Mouse (Mus musculus): ENCODE measurements around the gene Adgrg2.

Adgrg2 gene

GRCm38 (mm10) chrX:160390464-160390956, at the start of gene Adgrg2:
Gene Adgrg2 (plus strand): TSS chrX:160390690.
- CTCF ChIA-PET = no interaction called here

- CTCF ChIA-PET = no interaction called here
These were observed 39.5 kb upstream of the Adgrg2 start for GRCm38 (mm10) chrX:160350995-160351394.

- CTCF ChIA-PET = no interaction called here
These were observed 38.4 kb upstream of the Adgrg2 start for GRCm38 (mm10) chrX:160351967-160352677.

DNA sequence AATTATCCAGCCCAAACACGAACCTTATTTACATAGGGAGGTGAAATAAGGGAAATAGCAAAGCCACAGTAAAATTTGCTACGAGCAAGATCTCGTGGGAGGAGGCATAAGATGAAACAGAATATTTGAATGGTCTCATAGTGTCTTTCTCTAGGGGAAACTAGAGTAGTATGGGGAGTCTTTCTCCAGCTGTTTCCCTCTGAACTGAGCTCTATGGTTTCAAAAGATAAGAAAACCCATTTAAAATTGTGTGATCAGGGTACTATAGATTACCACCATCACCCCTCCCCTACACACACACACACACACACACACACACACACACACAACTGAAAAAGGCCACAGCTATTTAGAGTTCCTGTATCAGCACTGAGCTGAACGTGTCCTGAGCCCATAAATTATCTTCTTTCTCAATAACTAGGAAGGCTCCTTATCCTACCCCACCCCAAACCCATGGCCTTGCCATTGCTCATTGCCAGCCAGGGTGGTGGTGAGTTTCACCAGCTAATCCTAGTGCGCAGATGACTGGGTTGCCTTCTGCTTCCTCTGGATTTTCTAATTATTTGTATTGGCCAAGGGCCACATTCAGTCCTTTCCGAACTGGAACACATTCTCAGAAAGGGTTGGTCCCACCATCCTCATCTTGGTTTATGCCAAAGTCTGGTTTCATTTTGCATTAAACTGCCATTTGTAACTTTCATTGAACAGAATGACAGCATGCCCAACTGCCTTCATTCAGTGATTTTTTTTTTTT, 5.6 kb upstream of the Adgrg2 start:
- CTCF ChIA-PET = no interaction called here

GRCm38 (mm10) chrX:160385502-160385772, 5.1 kb upstream of the Adgrg2 start:
- CTCF ChIA-PET = no interaction called here

- CTCF ChIA-PET = no interaction called here
These were observed 22.5 kb downstream of the Adgrg2 start for GRCm38 (mm10) chrX:160412930-160413453.

DNA sequence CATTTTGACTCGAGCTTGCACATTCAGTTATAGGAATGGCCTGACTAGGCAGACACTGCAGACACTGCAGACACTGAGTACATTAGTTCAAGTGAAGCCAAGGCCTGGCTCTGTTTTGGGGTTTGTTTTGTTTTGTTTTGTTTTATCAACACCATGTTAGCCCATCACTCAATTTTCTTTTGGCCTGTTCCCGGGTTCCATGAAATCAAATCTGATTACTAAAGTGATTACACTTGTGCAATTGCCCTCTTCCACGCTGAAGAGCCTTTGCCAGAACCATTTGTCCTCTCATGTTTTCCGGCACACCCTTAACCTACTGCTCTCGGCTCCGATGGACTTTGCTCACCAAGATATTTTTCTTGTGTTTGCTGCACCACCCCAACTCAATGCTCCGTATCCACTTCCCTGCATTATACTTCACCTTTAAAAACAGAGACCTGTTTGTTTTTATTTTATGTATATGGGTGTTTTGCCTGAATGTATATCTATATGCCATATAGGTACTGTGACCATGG, 23.4 kb downstream of the Adgrg2 start:
- CTCF ChIA-PET = no interaction called here

DNA sequence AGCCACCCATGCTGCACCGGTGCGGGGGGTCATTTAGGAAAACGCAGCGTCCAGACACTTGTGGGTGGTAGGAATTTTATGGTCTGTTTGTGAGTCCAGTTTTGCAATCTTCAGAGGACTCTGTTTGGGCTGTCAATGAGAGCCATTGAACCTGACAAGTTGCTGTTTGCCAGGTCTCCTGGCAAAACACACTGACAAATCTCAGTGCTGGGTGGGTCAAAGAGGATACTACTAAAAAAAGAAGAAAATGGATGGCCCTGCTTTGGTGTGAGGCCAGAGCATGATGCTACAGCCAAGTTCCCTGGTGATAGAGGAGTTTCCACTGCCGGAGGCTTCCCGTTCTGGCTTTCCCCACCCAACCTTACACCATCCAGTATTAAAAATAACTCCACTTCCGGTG, 27.9 kb downstream of the Adgrg2 start:
- CTCF ChIA-PET = no interaction called here

GRCm38 (mm10) chrX:160423737-160424136, 33.2 kb downstream of the Adgrg2 start:
- CTCF ChIA-PET = no interaction called here

- CTCF ChIA-PET = no interaction called here
These were observed 36.0 kb downstream of the Adgrg2 start for GRCm38 (mm10) chrX:160426486-160426885.

GRCm38 (mm10) chrX:160426930-160427329, 36.4 kb downstream of the Adgrg2 start:
- CTCF ChIA-PET = no interaction called here

DNA sequence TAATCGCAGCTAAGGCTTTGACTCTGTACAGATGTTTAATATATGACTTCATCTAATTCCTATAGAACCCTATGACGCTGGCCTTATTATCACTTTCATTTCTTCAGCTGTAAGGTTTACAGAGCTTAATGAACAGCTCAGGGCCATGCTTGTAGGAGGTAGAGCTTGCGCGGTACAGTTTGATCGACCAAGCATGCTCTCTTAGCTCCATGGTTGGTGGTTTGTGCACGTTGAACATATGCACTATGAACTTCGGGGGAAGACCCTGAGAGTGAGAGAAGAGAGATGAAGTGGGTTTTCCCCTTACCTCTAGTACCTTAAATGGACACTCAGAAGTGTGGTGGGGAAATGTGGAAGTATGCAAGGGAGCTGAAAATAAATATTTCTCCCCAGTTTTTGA, 41.7 kb downstream of the Adgrg2 start:
- CTCF ChIA-PET = no interaction called here

DNA sequence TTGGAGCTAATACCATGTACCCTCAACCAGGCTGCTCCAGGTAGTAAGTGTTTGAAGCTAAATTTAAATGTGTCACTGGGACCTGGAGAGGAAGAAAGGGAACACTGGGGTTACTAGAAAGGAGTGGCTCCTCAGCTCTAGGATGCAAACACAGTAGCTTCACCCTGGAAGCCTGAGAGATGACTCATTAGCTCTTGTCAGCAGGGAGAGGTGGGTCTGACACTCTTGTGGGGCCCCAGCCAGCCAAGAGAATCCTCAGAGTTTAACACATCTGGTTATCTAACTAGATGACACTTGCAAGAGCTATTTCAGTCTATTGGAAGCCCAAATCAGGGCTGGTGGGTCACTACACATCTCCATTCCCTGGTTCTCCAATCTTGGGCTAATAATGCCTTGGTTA, 50.8 kb downstream of the Adgrg2 start:
- CTCF ChIA-PET = no interaction called here

DNA sequence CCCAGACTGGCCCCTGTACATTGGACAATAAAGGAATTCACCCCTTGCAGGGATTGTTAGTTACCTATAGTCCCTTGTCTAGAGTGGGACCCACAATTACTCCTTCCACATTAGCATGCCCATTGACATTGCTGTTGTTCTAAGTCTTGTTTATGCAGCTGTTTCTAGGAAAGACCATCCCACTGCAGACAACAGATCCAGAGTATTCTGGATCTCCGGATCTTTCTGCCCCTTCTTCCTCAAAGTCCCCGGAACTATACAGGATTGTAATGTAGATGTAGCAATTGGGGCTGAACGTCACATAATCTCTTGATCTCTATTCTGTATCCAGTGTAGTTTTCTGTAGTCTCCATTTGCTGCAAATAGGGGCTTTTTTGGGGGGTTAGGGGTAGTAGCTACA, 57.9 kb downstream of the Adgrg2 start:
- CTCF ChIA-PET = no interaction called here

DNA sequence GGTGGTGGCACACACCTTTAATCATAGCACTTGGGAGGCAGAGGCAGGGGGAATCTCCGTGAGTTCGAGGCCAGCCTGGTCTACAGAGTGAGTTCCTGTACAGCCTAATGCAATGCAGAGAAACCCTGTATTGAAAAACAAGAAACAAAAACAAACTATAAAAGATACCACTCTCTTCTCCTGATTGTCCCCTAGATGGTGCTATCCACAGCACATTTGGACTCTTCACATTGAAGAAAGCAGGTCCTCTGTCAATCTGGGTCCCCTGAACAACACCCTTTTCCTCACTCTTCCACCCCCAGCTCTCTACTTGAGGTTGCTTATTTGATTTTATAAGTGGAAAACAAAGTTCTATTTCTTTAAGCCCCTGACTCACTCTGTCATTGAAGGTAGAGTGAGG, 58.9 kb downstream of the Adgrg2 start:
- CTCF ChIA-PET = no interaction called here

- CTCF ChIA-PET = no interaction called here
These were observed 65.2 kb downstream of the Adgrg2 start for GRCm38 (mm10) chrX:160455686-160456085.

DNA sequence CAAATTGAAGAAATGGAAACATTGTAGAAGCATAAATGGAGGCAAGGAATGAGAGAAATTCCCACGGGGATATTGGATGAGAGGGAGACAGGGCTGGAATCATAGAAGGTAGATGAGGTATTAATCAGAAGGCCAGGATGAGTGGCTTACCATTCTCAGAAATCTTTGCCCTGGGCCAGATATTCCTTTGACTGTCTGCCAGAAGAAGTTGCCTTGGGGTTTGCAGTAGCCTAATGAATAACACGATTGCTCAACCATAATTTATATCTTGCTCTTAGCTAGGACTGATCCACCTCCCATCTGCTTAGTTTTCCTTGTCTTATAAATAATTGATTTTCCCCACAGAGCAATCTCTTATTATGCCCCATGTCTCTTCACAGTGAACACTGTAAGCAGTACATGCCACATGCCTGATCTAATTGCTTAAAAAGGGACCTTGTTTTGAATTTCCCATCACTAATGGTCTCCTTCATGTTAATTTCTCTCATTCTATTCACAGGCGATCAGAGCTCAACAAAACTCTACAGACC, 80.8 kb downstream of the Adgrg2 start:
- CTCF ChIA-PET = no interaction called here

DNA sequence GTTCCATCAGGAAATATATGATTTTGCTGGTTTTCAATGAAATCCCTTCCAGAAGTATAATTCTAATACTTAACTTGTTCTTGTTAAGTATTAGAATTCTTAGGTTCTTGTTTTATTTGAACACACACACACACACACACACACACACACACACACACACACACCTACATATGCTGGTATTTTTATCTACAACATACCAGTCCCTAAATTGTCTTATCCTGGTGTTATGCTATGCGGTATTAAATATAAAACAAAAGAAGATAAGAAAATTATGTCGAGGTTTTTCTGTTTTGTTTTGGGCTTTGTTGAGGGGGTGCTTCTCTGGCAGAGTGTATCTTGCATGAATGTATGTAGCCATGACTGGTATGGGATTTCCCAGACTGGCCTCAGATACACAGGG, 99.3 kb downstream of the Adgrg2 start:
- CTCF ChIA-PET = no interaction called here

- CTCF ChIA-PET = no interaction called here
These were observed 103.8 kb downstream of the Adgrg2 start for GRCm38 (mm10) chrX:160494333-160494732.

- CTCF ChIA-PET = no interaction called here
These were observed 104.4 kb downstream of the Adgrg2 start for GRCm38 (mm10) chrX:160494921-160495320.

GRCm38 (mm10) chrX:160496473-160496872, 106.0 kb downstream of the Adgrg2 start:
- CTCF ChIA-PET = no interaction called here

- CTCF ChIA-PET = no interaction called here
These were observed 110.6 kb downstream of the Adgrg2 start for GRCm38 (mm10) chrX:160501095-160501494.

DNA sequence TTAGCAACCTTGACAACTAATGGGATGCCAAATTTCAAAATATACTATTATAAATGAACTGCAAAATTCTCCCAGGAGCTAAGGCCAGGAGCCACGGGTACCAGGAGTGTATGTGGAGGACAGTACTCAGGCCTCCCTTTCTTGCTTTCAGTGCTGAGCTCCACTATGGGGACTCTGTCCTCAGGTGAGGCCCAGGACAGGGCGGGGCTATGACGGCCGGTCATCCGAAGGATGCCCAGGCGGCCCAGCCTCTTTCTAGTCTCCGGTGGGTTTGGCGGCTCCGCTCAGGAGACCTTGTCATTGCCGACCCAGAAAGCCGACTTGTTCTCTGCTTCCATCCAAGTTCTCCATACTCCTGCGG, 111.2 kb downstream of the Adgrg2 start:
- CTCF ChIA-PET = no interaction called here
